Mouse (Mus musculus): Measurements from ENCODE around the gene Synrg. TPM values are rescaled to one million over a fixed set of nuclear protein-coding genes. Genes with fewer than 3 reads are reported as not detected.

Synrg gene
- total RNA-seq, 2 experiments from 2014 or later, result 31.3 to 36.1 TPM

DNA sequence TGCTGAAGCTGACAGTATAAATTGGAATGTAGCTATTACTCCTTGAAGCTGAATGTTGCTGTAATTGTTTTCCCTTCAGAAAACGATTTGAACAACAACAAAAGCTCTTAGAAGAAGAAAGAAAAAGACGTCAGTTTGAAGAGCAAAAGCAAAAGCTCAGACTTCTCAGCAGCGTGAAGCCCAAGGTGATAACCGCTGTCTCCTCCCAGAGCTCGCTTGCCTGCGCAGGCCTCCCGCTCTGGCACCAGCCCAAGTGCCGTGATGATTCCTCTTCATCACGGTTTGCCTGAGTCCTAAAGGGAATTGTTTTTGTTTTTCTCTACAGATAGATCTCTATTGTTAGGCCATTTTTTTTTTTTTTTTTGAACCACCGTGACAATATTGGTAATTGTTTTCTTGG is 17.1 kb downstream of the Synrg start:
- DNase-seq, result peak; percentile 33

DNA sequence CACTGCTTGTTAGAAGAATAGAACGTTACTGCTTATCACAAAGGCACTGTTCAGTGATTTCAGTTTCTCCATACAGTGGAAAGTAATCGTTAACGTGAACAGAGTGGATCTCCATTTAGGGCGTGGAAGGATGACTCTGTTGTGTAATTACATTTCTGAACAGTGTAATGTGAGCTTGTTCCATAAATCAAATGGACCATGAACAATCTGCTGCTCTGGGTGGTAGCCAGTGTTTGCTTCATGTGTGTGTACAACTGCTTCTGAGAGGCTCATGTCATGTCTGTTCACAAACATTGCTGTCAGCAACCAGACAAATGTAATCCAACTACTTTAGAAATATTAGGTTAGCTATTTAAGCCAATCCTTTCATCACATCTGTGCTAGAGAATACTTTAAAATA is 27.5 kb downstream of the Synrg start:
- DNase-seq, result no peak

DNA sequence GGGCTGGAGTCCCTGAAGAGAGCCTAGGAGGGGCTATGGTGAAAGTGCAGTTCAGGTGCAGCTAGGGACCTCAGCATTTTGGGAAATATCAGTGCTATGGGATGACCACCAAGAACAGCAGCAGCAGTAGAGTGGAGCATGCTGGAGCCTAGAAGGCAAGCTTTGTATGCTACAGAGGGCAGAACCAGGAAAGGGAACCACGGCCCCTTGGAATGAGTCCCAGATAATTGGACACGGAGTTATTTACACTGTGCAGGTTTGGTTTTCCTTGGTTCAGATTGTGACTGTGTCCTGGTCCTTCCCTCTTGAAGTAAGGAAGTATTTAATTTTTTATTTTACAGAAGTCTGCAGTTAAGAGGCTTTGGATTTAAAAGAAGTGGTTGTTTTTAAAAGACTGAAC is 29.2 kb downstream of the Synrg start:
- DNase-seq, result peak; percentile 42

GRCm38 (mm10) chr11:83994481-83994880 is 30.3 kb downstream of the Synrg start:
- DNase-seq, result no peak

GRCm38 (mm10) chr11:83995535-83995950 is 31.3 kb downstream of the Synrg start:
- no peak for DNase-seq

DNA sequence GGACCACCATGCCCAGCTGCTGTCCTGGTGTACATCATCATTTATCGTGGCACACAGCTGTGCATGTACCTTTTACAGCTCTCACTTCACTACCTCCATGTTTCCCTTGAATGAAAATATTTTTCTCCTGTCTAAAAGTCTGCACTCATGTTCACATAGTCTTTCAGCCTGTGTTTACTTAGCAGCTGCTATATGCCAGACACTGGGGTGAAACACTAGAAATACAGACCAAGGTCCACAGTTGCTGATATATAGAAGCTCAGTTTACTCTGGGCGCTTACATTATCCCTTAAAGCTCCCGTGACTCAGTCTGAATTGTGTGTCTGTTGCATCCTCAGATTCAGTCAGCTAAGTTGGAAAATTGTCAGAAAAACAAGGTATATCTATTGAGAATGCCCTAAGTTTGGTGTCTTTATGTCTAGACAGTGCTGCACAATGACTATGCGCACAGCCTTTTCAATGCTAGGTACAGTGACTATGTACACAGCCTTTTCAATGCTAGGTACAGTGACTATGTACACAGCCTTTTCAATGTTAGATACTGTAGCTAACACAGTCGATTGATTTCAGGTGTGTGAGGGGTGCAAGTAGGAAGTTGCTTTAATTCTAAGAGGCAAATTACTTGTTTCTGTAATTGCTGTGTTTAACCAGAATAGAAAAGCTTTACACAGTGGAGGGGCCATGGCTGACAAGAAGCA is 33.1 kb downstream of the Synrg start:
- DNase-seq, result no peak

DNA sequence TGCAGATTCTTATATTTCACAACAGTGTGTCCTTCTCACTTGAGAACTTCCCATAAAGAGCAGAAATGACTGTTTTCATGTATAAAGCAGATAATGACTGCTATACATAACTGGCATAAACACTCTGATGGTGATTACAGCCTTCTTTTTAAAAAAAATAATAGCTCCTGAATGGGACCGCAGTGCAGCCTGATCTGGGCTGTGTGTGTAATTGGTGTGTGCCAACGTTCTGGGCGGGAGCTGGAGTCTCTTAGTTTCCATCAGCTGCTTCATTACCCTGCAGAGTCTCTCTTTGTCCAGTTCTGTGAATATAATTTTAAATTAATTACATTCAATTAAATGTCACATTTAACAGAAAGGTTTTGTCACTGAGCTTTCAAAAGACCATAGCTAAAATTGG is 34.8 kb downstream of the Synrg start:
- DNase-seq, result no peak

GRCm38 (mm10) chr11:83999411-83999915 is 35.2 kb downstream of the Synrg start:
- no peak for DNase-seq

- DNase-seq, result no peak
These were observed 37.0 kb downstream of the Synrg start for GRCm38 (mm10) chr11:84001257-84001656.

GRCm38 (mm10) chr11:84003986-84004385 is 39.8 kb downstream of the Synrg start:
- DNase-seq, result no peak

DNA sequence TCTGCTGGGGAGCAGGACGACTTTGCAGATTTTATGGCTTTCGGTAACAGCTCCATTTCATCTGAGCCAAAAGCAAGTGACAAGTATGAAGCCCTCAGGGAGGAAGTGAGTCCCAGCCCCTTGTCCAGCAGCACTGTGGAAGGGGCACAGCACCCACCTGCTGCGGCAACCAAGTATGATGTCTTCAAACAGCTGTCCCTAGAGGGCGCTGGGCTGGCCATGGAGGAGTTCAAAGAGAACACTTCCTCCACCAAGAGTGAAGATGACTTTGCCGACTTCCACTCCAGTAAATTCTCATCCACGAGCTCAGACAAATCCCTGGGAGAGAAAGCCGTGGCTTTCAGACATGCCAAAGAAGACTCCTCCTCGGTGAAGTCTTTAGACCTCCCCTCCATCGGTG is 44.8 kb downstream of the Synrg start:
- DNase-seq, result no peak

DNA sequence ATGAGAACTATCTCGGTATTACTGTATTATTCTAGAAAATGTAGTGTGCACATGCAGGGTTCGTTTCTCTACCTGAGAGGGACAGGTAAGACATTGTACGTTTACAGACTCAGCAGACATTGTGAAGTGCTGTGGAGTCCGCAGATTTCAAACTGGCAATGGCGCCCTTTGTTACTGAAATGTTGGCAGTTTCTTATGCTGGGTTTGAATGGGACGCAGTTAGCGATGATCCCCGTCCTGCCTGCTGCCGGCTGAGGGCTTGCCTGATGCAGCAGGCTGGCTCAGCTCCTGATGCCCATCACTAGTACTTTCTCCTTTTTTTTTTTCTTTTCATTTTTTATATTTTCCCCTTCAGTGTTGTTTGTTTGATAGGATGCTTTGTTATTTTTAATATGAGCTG is 46.2 kb downstream of the Synrg start:
- no peak for DNase-seq

GRCm38 (mm10) chr11:84011050-84011449 is 46.8 kb downstream of the Synrg start:
- no peak for DNase-seq

- DNase-seq, result no peak
These were observed 47.3 kb downstream of the Synrg start for GRCm38 (mm10) chr11:84011576-84011975.

GRCm38 (mm10) chr11:84013105-84013504 is 48.9 kb downstream of the Synrg start:
- DNase-seq, result peak; percentile 7

DNA sequence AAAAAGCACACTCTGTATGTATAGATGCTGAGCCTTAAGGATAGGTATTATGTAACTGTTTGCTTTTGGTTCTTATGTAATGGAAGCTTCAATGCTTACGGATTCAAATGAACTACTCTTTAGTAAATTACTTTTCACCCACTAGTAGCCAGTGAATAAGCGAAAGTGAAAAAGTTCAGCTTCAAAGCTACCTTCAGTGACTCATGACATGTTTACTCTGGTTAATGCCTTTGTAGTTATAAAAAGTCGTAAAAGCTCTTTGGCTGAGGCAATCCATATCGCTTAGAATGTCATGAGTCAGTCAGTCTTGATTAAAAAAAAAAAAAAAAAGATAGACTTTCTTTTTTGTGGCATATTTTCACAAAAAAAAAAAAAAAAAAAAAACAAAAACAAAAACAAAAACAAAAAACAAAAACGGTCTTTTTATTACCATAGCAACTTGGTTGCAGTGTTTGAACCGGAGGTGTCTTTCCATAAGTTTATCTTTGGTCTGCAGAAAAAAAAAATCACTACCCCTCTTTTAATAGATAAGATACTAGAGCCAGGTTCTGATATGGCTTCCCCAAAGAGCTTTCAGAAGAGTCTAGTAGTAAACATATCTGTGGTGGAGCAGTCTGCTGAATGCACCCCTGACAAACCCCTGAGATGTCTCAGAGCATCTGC is 52.0 kb downstream of the Synrg start:
- no peak for DNase-seq

GRCm38 (mm10) chr11:84016810-84017508 is 52.7 kb downstream of the Synrg start:
- no peak for DNase-seq

- no peak for DNase-seq
These were observed 63.0 kb downstream of the Synrg start for GRCm38 (mm10) chr11:84027231-84027630.

DNA sequence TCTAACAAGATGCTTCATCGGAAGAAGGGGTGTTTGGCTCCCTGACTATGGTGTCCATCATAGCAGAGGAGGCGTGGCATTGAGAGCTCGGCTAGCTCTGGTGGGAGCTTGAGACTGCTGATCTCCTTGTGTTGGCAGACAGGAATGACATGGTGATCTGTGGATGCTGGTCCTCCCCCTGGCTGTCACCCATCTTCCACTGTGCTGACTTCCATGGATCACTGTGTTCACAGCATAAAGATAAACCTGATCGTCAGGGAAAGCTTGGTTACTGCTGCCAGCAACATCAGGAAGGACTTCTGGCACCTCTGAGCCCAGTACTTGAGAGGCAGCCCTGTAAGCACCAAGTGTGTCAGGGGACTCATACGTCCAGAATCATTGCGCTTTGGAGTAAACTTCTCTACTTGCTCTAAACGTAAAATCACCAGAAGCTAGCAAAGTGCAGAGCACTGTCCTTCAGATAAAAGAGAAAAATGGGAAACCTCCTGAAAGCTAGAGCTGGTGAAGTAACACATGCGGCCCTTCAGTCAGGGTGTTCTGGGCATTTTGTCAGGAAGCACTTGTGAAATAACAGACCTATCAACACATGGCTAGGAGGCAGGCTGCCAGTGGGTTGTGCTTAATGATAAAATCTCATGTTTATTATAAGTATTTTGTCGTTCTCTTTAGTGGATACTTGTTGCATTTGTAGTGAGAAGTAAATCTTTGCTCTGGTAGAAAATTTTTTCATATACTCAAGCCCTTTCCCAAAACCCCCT is 64.2 kb downstream of the Synrg start:
- DNase-seq, result peak; percentile 65

GRCm38 (mm10) chr11:84031971-84032370 is 67.7 kb downstream of the Synrg start:
- DNase-seq, result peak; percentile 77

DNA sequence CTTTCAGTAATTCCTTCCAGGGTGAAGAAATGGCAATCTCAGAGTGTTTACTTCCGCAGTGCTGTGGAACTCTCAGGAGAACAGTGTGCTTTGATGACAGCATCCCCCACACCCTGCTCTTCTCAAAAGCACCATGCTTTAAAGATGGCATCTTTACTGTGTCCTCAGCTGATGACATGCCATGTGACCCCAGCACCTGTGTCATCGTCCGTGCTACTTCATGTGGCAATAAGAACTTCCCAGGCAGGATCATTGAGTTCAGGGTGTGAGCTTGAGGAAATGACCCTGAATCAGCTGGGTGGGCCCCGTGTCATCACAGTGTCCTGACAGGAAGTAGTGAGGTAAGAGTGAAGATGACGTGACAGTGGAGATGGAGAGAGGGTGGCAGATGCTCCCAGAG is 68.3 kb downstream of the Synrg start:
- DNase-seq, result no peak

GRCm38 (mm10) chr11:84033671-84034070 is 69.4 kb downstream of the Synrg start:
- no peak for DNase-seq
